Mouse (Mus musculus) heart, adult 2 months (tissue): ENCODE measurements around the gene Tut1.

Experiments
- CTCF ChIP-seq: fragments of 200-600 bp; IDR thresholded peaks from 2 replicates; pipeline ENCODE4 v1.8.1; 2022; ENCODE audit warnings: antibody characterized with exemption, mild to moderate bottlenecking, moderate library complexity
- POLR2A ChIP-seq: fragments of 200-500 bp; IDR thresholded peaks from 2 replicates; pipeline ENCODE4 v1.6.1; 2011; ENCODE audit warnings: mild to moderate bottlenecking, low read depth, low read length, control low read depth; ENCODE audit not compliant: insufficient read depth

GRCm38 (mm10) chr19:8999223-8999622 is 45.6 kb downstream of the Tut1 start:
- TF ChIP-seq CTCF (no peak), POLR2A (no peak)
